Mouse (Mus musculus) embryonic facial prominence, embryonic 14.5 days (tissue): ENCODE measurements around the gene Mtx2. TPM values are rescaled to one million over a fixed set of nuclear protein-coding genes. Genes with fewer than 3 reads are reported as not detected.
A peak's percentile ranks its signal among the peaks of the same experiment; 100 is the strongest.

Experiments
- ATAC-seq: fragments of 200-750 bp; cut with Nextera tagmentation; 2 replicates; pipeline ENCODE4 v1.8.0; 2017; ENCODE audit warnings: low read depth, moderate number of reproducible peaks, moderate TSS enrichment
- DNase-seq: peaks from one replicate; pipeline ENCODE4 v3.0.0-alpha.2; 2015; ENCODE audit warnings: low spot score
- H3K27ac ChIP-seq: fragments of 300-500 bp; sonication (generic); replicated peaks from 2 replicates; pipeline ENCODE4 v1.5.1; 2014; ENCODE audit warnings: low read depth, mild to moderate bottlenecking, low read length, moderate library complexity
- H3K27me3 ChIP-seq: fragments of 300-500 bp; sonication (generic); replicated peaks from 2 replicates; pipeline ENCODE4 v1.6.1; 2014; ENCODE audit warnings: low read length; ENCODE audit not compliant: control insufficient read depth, insufficient read depth
- H3K36me3 ChIP-seq: fragments of 300-500 bp; sonication (generic); 2 replicates; pipeline ENCODE4 v1.6.1; 2014; ENCODE audit warnings: low read length, mixed read lengths; ENCODE audit not compliant: control insufficient read depth, insufficient read depth
- H3K4me1 ChIP-seq: fragments of 300-500 bp; sonication (generic); 2 replicates; pipeline ENCODE4 v1.6.1; 2014; ENCODE audit warnings: antibody characterized with exemption, low read length; ENCODE audit not compliant: control insufficient read depth, insufficient read depth
- H3K4me2 ChIP-seq: fragments of 300-500 bp; sonication (generic); 2 replicates; pipeline ENCODE4 v1.6.1; 2014; ENCODE audit warnings: low read depth, mild to moderate bottlenecking, low read length, moderate library complexity, mixed read lengths
- H3K4me3 ChIP-seq: fragments of 300-500 bp; sonication (generic); 2 replicates; pipeline ENCODE4 v1.5.1; 2014; ENCODE audit warnings: low read depth, mild to moderate bottlenecking, low read length
- H3K9ac ChIP-seq: fragments of 300-500 bp; sonication (generic); 2 replicates; pipeline ENCODE4 v1.6.1; 2014; ENCODE audit warnings: low read depth, mild to moderate bottlenecking, low read length, moderate library complexity, mixed read lengths
- H3K9me3 ChIP-seq: fragments of 300-500 bp; sonication (generic); 2 replicates; pipeline ENCODE4 v1.6.1; 2016; ENCODE audit warnings: low read length; ENCODE audit not compliant: control insufficient read depth
- WGBS: fragments of 180-500 bp; shearing (Covaris S2); extraction: QIAGEN DNeasy Blood & Tissue Kit; methylation state at CpG from one replicate; pipeline ENCODE4 v1.1.7; 2014; 5-methylcytosine and 5-hydroxymethylcytosine counted together
- polyA plus RNA-seq: library from polyadenylated mRNA; unstranded; fragments of >200 nt; fragmentation: Nextera tagmentation; extraction: Ambion mirVana; gene quantifications from 2 replicates; pipeline ENCODE4 v1.2.1, GENCODE M21; 2014

The Mtx2 gene
- polyA plus RNA-seq, 1 experiment from 2014 or later, result 121 TPM

DNA sequence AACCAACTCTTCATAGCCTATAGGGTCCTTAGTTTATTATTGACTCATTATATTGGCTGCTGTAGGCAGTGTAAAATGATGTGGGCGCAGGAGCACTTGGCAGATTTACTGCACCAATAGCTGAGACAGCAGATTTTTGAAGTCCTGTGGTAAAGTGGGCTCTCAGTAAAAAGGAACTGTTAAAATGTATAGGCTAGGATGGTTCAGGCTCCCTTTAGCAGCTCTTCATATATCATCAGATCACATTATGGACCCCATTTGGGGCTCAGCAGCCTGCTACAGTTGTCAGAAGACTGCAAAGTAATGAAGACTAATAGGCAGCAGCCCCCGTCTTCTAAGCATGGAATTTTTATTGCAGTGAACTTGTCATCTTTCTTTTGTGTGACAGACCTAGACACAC is 21.9 kb downstream of the Mtx2 start:
- no peak overlapping the region for H3K4me2 ChIP-seq

GRCm38 (mm10) chr2:74850036-74850435 is 24.4 kb downstream of the Mtx2 start:
- 27% methylated on average over 1 of the region's 1 CpGs for WGBS

More for the DNA sequence above, 21.9 kb downstream of the Mtx2 start:
- ATAC-seq (no peak), DNase-seq (no peak)
- H3K27ac ChIP-seq, result no peak overlapping the region
- WGBS, result 56% methylated on average over 2 of the region's 2 CpGs
- no peaks in the 10 kb centered on the region for H3K9me3 ChIP-seq
- H3K27me3 ChIP-seq, result no peaks in the 10 kb centered on the region
- no peaks in the 10 kb centered on the region for H3K36me3 ChIP-seq
- no peak overlapping the region for H3K4me3 ChIP-seq
- H3K4me1 ChIP-seq, result no peaks in the 10 kb centered on the region
- H3K9ac ChIP-seq, result no peak overlapping the region

DNA sequence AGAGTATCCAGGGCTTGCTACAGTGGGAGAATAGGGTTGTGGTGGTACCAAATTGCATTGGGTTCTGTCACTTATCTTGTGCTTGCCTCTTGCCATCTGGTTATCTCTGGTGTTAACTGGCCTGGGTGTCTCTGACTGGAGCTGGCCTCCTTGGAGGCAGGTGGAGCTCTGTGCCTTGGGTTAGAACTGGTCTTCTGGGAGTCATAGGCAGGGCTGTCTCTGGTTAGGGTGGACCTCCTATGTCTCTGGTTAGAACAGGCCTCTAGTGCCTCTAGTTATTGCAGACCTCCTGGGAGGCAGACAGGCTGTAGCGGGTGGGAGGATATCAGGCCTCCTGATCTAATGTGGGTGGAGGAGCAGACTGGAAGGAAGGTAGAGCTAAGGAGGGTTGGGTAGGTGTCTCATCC is 36.5 kb downstream of the Mtx2 start:
- Histone ChIP-seq H3K27me3 (no peaks in the 10 kb centered on the region), H3K4me1 (no peaks in the 10 kb centered on the region), H3K4me2 (no peak overlapping the region), H3K9me3 (no peaks in the 10 kb centered on the region), H3K4me3 (no peak overlapping the region), H3K36me3 (0 out of 2 replicates have a peak, but pooled peaks cover 14% of the 10 kb centered on the region), H3K27ac (no peak overlapping the region), H3K9ac (no peak overlapping the region)
- 83% methylated on average over 1 of the region's 1 CpGs for WGBS
- no peak for DNase-seq
- no peak for ATAC-seq

More at GRCm38 (mm10) chr2:74850036-74850435, 24.4 kb downstream of the Mtx2 start:
- no peak overlapping the region for H3K9ac ChIP-seq
- DNase-seq (no peak), ATAC-seq (no peak)
- no peaks in the 10 kb centered on the region for H3K9me3 ChIP-seq
- no peak overlapping the region for H3K27ac ChIP-seq
- H3K27me3 ChIP-seq, result no peaks in the 10 kb centered on the region
- no peaks in the 10 kb centered on the region for H3K4me1 ChIP-seq
- H3K4me2 ChIP-seq, result no peak overlapping the region
- no peaks in the 10 kb centered on the region for H3K36me3 ChIP-seq
- H3K4me3 ChIP-seq, result no peak overlapping the region

DNA sequence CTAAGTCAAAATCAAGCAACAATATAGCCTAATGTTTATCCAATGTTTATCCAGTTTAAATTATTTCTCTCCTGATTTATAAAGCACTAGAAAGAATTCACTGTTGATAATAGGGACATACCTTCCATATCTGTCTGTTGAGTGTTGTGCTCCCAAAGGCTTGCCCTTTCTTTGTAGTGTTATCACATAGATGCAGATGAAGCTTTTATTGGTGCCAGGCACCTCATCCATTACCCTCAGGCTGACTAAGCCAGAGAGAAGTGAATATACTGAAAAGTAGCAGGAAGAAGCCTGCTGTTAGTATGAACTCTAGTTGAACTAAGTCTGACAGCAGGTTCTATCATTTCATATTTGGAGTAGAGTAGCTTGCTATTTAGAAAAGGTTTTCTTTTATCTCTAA is 39.8 kb downstream of the Mtx2 start:
- H3K9ac ChIP-seq, result no peak overlapping the region
- H3K9me3 ChIP-seq, result no peaks in the 10 kb centered on the region
- H3K27ac ChIP-seq, result no peak overlapping the region
- H3K4me2 ChIP-seq, result no peak overlapping the region
- H3K4me3 ChIP-seq, result no peak overlapping the region
- no peaks in the 10 kb centered on the region for H3K27me3 ChIP-seq
- DNase-seq, result no peak
- no peak for ATAC-seq
- peaks cover 16% of the 10 kb centered on the region; the same call in 1 of the 2 replicates for H3K36me3 ChIP-seq
- H3K4me1 ChIP-seq, result no peaks in the 10 kb centered on the region

DNA sequence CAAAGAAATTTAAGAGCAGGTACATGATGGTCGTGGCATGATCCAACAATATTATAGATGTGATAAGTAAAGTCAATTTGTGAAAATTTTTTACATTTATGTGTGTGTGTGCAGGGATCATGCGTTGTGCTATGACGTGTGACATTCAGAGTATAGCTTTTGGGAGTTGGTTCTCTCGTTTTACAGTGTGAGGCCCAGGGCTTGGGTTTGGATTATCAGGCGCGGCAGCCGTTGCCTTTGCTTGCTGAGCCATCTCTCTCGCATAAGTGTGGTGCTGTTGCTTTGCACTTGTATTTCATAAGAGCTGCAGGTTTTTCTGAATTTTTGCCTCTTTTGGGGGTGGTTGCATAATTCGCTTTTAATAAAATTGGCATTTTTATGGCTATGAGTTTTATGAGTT is 48.4 kb downstream of the Mtx2 start:
- Histone ChIP-seq H3K36me3 (peaks cover 49% of the 10 kb centered on the region), H3K4me2 (no peak overlapping the region), H3K4me1 (no peaks in the 10 kb centered on the region), H3K4me3 (no peak overlapping the region), H3K27me3 (no peaks in the 10 kb centered on the region), H3K9ac (no peak overlapping the region), H3K9me3 (no peaks in the 10 kb centered on the region), H3K27ac (no peak overlapping the region)
- DNase-seq, result no peak
- ATAC-seq, result no peak
- 90% methylated on average over 9 of the region's 9 CpGs for WGBS

DNA sequence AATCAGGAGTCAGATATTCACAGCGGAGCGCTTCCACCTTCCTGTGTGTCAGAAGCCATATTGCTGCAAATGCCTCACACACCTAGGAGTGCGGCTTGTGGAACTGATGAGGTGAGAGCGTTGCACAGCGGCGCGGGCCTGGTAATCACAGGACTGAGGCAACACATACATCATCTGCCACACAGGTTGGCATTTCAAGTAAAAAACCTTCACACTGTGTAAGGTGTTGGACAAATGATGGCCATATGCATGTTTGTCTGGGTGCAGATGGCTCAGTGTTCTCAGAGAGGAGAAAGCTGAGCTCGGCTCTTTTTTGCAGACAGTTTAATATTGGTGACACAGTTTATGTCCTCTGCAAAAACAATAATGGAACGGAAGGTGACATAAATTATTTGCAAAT is 58.8 kb downstream of the Mtx2 start:
- no peaks in the 10 kb centered on the region for H3K27me3 ChIP-seq
- 92% methylated on average over 9 of the region's 9 CpGs for WGBS
- DNase-seq, result no peak
- ATAC-seq, result no peak
- no peaks in the 10 kb centered on the region for H3K36me3 ChIP-seq
- no peaks in the 10 kb centered on the region for H3K9me3 ChIP-seq
- H3K4me1 ChIP-seq, result peaks cover 3% of the 10 kb centered on the region
- H3K9ac ChIP-seq, result no peak overlapping the region
- no peak overlapping the region for H3K4me2 ChIP-seq
- H3K27ac ChIP-seq, result no peak overlapping the region
- no peak overlapping the region for H3K4me3 ChIP-seq

DNA sequence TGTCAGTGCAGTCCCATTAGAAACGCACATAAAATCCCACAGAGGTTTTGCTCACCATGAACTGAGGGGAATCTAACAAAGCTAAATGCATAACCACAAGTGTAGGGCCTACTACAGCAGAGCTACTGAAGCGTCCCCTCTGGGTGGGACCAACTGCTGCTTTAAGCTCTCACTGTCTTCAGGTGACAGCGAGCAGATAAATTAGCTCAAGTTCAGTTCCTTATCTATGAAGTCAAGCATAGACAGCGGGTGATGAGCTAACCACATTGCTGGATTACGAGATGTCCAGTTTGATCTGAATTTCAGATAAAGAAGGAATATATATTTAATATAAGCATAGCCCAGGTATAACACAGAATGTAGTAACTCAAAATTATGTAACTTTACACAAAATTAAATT is 66.3 kb downstream of the Mtx2 start:
- peaks cover 15% of the 10 kb centered on the region for H3K4me1 ChIP-seq
- WGBS, result 75% methylated on average over 5 of the region's 5 CpGs
- no peak overlapping the region for H3K4me2 ChIP-seq
- H3K36me3 ChIP-seq, result no peaks in the 10 kb centered on the region
- no peak overlapping the region for H3K27ac ChIP-seq
- H3K9ac ChIP-seq, result no peak overlapping the region
- ATAC-seq (no peak), DNase-seq (no peak)
- no peaks in the 10 kb centered on the region for H3K9me3 ChIP-seq
- H3K27me3 ChIP-seq, result no peaks in the 10 kb centered on the region
- H3K4me3 ChIP-seq, result no peak overlapping the region

DNA sequence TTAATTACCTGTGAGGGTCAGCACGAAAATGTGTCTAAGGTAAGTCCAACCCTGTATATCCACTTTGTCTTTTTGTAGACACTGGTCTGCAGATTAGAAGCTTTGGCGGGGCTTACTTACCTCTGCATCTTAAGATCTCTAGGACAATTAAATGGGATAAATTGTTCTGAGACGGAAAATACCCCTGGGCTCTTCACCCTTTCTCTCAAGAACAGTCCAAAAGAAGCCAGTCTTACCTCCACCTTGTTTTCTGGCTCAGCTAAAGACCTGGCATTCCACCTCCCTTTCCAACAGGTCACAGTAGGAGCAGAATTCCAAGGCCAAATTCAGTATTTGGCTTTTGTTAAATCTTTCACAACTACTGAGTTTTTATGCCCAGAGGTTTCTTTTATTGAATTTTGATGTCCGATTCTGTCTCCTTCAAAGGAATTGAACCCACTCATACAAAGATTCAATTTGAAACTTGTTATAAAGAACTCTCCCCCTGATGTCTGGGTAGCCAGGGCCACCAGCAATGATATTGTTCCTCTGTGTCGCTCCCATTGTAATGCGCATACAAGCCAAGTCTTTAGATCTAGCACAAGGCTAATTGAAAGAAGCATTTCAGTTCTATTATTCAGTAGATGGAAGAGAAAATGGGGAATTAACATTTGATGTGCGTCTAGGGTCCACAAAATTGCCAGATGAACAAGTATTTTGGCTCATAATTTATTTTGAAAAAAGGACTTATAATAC is 67.4 kb downstream of the Mtx2 start:
- Histone ChIP-seq H3K4me3 (no peak overlapping the region), H3K4me2 (no peak overlapping the region), H3K36me3 (no peaks in the 10 kb centered on the region), H3K4me1 (peaks cover 15% of the 10 kb centered on the region), H3K27ac (no peak overlapping the region), H3K9ac (no peak overlapping the region), H3K9me3 (no peaks in the 10 kb centered on the region), H3K27me3 (no peaks in the 10 kb centered on the region)
- DNase-seq, result no peak
- WGBS, result 77% methylated on average over 7 of the region's 7 CpGs
- ATAC-seq, result no peak

DNA sequence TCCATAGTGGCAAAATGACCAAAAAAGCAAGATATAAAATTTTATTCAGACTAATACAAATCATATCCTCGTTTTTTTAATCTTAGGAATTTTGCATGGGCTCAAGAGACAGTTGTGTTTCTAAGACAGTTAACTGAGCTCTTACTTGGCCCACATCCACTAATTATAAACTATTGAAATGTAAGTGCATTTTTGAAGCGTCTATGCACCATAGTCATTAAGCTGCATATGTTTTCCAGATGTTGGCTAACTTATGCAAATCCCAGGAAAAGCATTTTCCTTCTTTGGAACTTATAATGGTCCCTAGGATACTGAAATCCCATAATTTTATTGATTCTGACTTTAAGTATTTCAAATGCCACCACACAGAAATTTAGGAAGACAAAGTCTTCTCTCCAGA is 68.5 kb downstream of the Mtx2 start:
- Histone ChIP-seq H3K4me2 (no peak overlapping the region), H3K4me3 (no peak overlapping the region), H3K27me3 (no peaks in the 10 kb centered on the region), H3K9ac (no peak overlapping the region), H3K4me1 (peaks cover 15% of the 10 kb centered on the region), H3K27ac (0 out of 2 replicates have a peak overlapping the region, but pooled peaks have one; percentile 21), H3K9me3 (no peaks in the 10 kb centered on the region), H3K36me3 (no peaks in the 10 kb centered on the region)
- WGBS, result 19% methylated on average over 2 of the region's 2 CpGs
- peak; percentile 63; the same call in 1 of the 2 replicates for ATAC-seq
- peak; percentile 94 for DNase-seq
